Mouse (Mus musculus) adrenal gland, adult 2 months (tissue): ENCODE results near the gene Clstn3. TPM values are rescaled to one million over a fixed set of nuclear protein-coding genes. Genes with fewer than 3 reads are reported as not detected.
A peak's percentile ranks its signal among the peaks of the same experiment; 100 is the strongest.
"Not testable (repeated sequence)": the region's sequence is repeated elsewhere in the genome, so short reads cannot be mapped to it uniquely, and the experiment has no call there.

Experiments
- DNase-seq: peaks from one replicate; pipeline ENCODE4 v3.0.0; 2021
- long read RNA-seq: library from polyadenylated mRNA; stranded (forward); transcript quantifications from one replicate; pipeline ENCODE4 v2.0.0, GENCODE M21; 2021
- polyA plus RNA-seq: library from polyadenylated mRNA; depleted of rRNA; stranded (reverse); fragments of >200 nt; gene quantifications from 2 replicates; pipeline ENCODE4 v1.2.3, GENCODE M21; 2012; rRNA removed
- total RNA-seq, 2 experiments: library from RNA; stranded (reverse); gene quantifications; 2 replicates each; pipeline ENCODE4 v1.2.3; 2021

Clstn3 gene
- total RNA-seq (100 to 1,000 TPM in 1 of 2 experiments, 10 to 100 TPM in 1; 91.8 to 146 TPM), polyA plus RNA-seq (62.4 and 91.3 TPM in 2 replicates)
- long read RNA-seq, full-length matches to known transcripts, result 62 of 156 reads
- long read RNA-seq, partial matches to known transcripts, result 12 of 156 reads
- long read RNA-seq, other reads (novel, unspliced or antisense), result 82 of 156 reads

GRCm38 (mm10) chr6:124464305-124465271 lies at the start of gene Clstn3:
Gene Clstn3 (minus strand): TSS chr6:124464794.
- peak; percentile 90 for DNase-seq

GRCm38 (mm10) chr6:124512355-124512836 lies 47.8 kb upstream of the Clstn3 start, which contains the start of gene C1ra:
Gene C1ra (plus strand): TSS chr6:124512405.
- DNase-seq, result peak; percentile 74

GRCm38 (mm10) chr6:124511936-124512335 lies 47.3 kb upstream of the Clstn3 start:
- no peak for DNase-seq

- DNase-seq, result not testable (repeated sequence)
These were observed 44.6 kb upstream of the Clstn3 start for GRCm38 (mm10) chr6:124509192-124509591.

GRCm38 (mm10) chr6:124508292-124508691 lies 43.7 kb upstream of the Clstn3 start:
- DNase-seq, result no peak

- DNase-seq, result no peak
These were observed 42.4 kb upstream of the Clstn3 start for GRCm38 (mm10) chr6:124506991-124507390.

GRCm38 (mm10) chr6:124505028-124505427 lies 40.4 kb upstream of the Clstn3 start:
- DNase-seq, result no peak

- DNase-seq, result peak; percentile 59
These were observed 37.4 kb upstream of the Clstn3 start for GRCm38 (mm10) chr6:124502021-124502420.

- DNase-seq, result no peak
These were observed 36.9 kb upstream of the Clstn3 start for GRCm38 (mm10) chr6:124501473-124501872.

GRCm38 (mm10) chr6:124499914-124500566 lies 35.4 kb upstream of the Clstn3 start:
- no peak for DNase-seq

- no peak for DNase-seq
These were observed 31.5 kb upstream of the Clstn3 start for GRCm38 (mm10) chr6:124496054-124496453.

GRCm38 (mm10) chr6:124493886-124494285 lies 29.3 kb upstream of the Clstn3 start:
- peak; percentile 63 for DNase-seq

- DNase-seq, result peak; percentile 91
These were observed 28.4 kb upstream of the Clstn3 start, which contains the start of gene C1rl for GRCm38 (mm10) chr6:124492842-124493561. Gene C1rl (plus strand): TSS chr6:124493113.

GRCm38 (mm10) chr6:124491427-124491826 lies 26.8 kb upstream of the Clstn3 start:
- no peak for DNase-seq

- no peak for DNase-seq
These were observed 24.4 kb upstream of the Clstn3 start for GRCm38 (mm10) chr6:124488952-124489351.

GRCm38 (mm10) chr6:124487509-124487908 lies 22.9 kb upstream of the Clstn3 start:
- DNase-seq, result no peak

GRCm38 (mm10) chr6:124485414-124486144 lies 21.0 kb upstream of the Clstn3 start:
- DNase-seq, result no peak

- peak; percentile 72 for DNase-seq
These were observed 20.3 kb upstream of the Clstn3 start for GRCm38 (mm10) chr6:124484851-124485250.

GRCm38 (mm10) chr6:124483831-124484230 lies 19.2 kb upstream of the Clstn3 start:
- DNase-seq, result not testable (repeated sequence)

- peak; percentile 68 for DNase-seq
These were observed 17.0 kb upstream of the Clstn3 start for GRCm38 (mm10) chr6:124481571-124481970.

GRCm38 (mm10) chr6:124480295-124480694 lies 15.7 kb upstream of the Clstn3 start:
- no peak for DNase-seq
